Mouse (Mus musculus): Measurements from ENCODE around the gene Rhbdf2. TPM values are rescaled to one million over a fixed set of nuclear protein-coding genes. Genes with fewer than 3 reads are reported as not detected.
A peak's percentile ranks its signal among the peaks of the same experiment; 100 is the strongest.

Rhbdf2 gene
- polyA plus RNA-seq, 1 experiment from 2014 or later: 9.8 TPM

DNA sequence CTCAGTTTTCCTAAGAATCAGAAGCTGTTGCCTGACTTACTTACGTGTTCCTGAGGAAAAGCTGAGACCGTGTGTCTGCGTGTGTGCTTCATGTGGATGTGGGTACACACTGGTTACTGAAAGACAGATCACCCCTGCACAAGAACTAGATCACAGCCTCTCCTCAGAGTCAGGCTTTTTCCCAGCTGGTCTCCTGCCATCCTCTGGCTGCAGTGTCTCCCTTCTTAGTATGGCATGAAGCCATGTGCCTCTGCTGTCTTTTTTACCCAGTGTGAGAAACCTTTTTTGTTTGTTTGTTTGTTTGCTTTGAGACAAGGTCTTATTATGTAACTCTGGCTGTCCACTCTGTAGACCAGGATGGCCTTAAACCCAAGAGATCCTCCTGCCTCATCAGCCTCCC lies 47.5 kb downstream of the Rhbdf2 start:
- Histone ChIP-seq H3K27ac (ENCODE audit: low read depth) (no peak overlapping the region), H3K27me3 (ENCODE audit: insufficient read depth, low read length) (no peaks in the 10 kb centered on the region), H3K9me3 (ENCODE audit: low read depth, low read length) (no peaks in the 10 kb centered on the region), H3K4me2 (0 out of 2 replicates have a peak overlapping the region, but pooled peaks have one; percentile 4), H3K36me3 (ENCODE audit: insufficient read depth) (0 out of 2 replicates have a peak, but pooled peaks cover 3% of the 10 kb centered on the region), H3K4me3 (ENCODE audit: low read depth, low read length) (no peak overlapping the region), H3K9ac (no peak overlapping the region), H3K4me1 (ENCODE audit: insufficient read depth) (no peaks in the 10 kb centered on the region)
- WGBS: 87% methylated on average over 3 of the region's 3 CpGs
- ATAC-seq (ENCODE audit: insufficient read depth): no peak
- no peak for TF ChIP-seq CTCF (IDR thresholded peaks at IDR 0.05; ENCODE audit: low read depth)
- no peak for DNase-seq

DNA sequence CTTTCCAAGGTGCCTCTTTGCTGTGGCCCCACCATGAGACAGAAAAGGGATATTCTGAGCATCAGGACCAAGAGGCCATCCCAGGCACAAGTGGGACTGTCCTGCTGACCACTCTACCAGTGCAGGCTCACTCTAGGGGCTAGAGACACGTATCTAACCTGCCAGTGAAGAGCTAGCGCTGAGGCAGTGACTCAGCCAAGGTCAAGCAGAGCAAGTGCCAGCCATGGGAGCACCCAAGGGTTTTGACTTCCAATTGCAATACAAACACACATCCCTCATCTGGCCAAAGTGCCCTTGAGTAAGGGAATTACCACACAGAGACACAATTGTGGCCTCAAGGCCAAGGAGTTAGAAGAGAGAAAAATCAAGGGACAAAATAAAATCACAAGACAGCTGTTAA lies 51.4 kb downstream of the Rhbdf2 start:
- TF ChIP-seq CTCF (IDR thresholded peaks at IDR 0.05; ENCODE audit: low read depth): no peak
- 80% methylated on average over 2 of the region's 2 CpGs for whole genome bisulfite sequencing
- ATAC-seq (ENCODE audit: insufficient read depth): no peak
- no peaks in the 10 kb centered on the region for H3K9me3 ChIP-seq (ENCODE audit: low read depth, low read length)
- no peak for DNase-seq
- no peaks in the 10 kb centered on the region for H3K27me3 ChIP-seq (ENCODE audit: insufficient read depth, low read length)
- H3K9ac ChIP-seq: no peak overlapping the region
- H3K27ac ChIP-seq (ENCODE audit: low read depth): no peak overlapping the region
- H3K36me3 ChIP-seq (ENCODE audit: insufficient read depth): 0 out of 2 replicates have a peak, but pooled peaks cover 3% of the 10 kb centered on the region
- no peak overlapping the region for H3K4me3 ChIP-seq (ENCODE audit: low read depth, low read length)
- H3K4me1 ChIP-seq (ENCODE audit: insufficient read depth): peaks cover 13% of the 10 kb centered on the region
- no peak overlapping the region for H3K4me2 ChIP-seq

DNA sequence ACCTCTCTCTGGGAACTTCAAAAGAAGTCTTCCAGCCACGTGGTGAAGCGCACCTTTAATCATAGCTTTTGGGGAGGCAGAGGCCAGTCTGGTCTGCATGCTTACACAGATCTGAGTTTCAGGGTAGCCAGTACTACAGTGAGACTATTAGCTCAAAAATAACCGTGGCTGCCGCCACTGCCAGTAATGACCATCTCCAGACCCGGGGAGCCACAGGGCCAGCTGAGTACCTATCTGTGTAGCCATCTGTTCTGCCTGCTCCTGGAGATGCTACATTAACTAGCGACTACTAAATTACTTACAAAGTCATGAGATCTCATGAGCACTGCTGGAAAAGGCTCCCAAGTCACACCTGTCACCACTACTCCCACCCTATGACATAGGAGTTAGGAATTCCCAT lies 51.8 kb downstream of the Rhbdf2 start:
- H3K27ac ChIP-seq (ENCODE audit: low read depth): no peak overlapping the region
- no peak for TF ChIP-seq CTCF (IDR thresholded peaks at IDR 0.05; ENCODE audit: low read depth)
- no peaks in the 10 kb centered on the region for H3K9me3 ChIP-seq (ENCODE audit: low read depth, low read length)
- no peak overlapping the region for H3K9ac ChIP-seq
- no peak overlapping the region for H3K4me2 ChIP-seq
- 0 out of 2 replicates have a peak, but pooled peaks cover 3% of the 10 kb centered on the region for H3K36me3 ChIP-seq (ENCODE audit: insufficient read depth)
- 71% methylated on average over 6 of the region's 6 CpGs for WGBS
- ATAC-seq (ENCODE audit: insufficient read depth): no peak
- H3K4me1 ChIP-seq (ENCODE audit: insufficient read depth): peaks cover 13% of the 10 kb centered on the region
- DNase-seq: no peak
- H3K27me3 ChIP-seq (ENCODE audit: insufficient read depth, low read length): no peaks in the 10 kb centered on the region
- H3K4me3 ChIP-seq (ENCODE audit: low read depth, low read length): no peak overlapping the region

DNA sequence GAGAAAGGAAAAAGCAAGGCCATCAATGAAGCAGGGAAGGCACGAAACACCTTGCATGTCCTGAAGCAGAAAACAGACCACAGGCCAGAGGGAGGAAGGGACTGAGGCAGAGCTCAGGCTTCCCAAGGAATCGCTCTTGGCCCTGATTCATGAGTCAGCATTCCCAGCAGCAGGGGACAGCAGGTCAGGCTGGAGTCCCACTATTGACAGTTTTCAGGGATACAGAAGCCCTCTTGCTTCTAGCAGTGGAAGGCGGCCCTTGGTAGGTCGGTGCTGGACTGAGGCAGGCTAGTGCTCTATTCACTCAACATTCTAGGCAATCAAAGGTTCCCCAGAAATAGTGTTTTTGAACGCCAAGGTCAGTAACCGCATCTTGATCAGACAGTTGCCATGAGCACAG lies 52.3 kb downstream of the Rhbdf2 start:
- Histone ChIP-seq H3K36me3 (ENCODE audit: insufficient read depth) (0 out of 2 replicates have a peak, but pooled peaks cover 3% of the 10 kb centered on the region), H3K27me3 (ENCODE audit: insufficient read depth, low read length) (no peaks in the 10 kb centered on the region), H3K4me1 (ENCODE audit: insufficient read depth) (peaks cover 13% of the 10 kb centered on the region), H3K9me3 (ENCODE audit: low read depth, low read length) (no peaks in the 10 kb centered on the region), H3K9ac (no peak overlapping the region), H3K4me2 (no peak overlapping the region), H3K4me3 (ENCODE audit: low read depth, low read length) (no peak overlapping the region), H3K27ac (ENCODE audit: low read depth) (no peak overlapping the region)
- TF ChIP-seq CTCF (IDR thresholded peaks at IDR 0.05; ENCODE audit: low read depth): no peak
- DNase-seq: no peak
- WGBS: 69% methylated on average over 6 of the region's 6 CpGs
- ATAC-seq (ENCODE audit: insufficient read depth): no peak

DNA sequence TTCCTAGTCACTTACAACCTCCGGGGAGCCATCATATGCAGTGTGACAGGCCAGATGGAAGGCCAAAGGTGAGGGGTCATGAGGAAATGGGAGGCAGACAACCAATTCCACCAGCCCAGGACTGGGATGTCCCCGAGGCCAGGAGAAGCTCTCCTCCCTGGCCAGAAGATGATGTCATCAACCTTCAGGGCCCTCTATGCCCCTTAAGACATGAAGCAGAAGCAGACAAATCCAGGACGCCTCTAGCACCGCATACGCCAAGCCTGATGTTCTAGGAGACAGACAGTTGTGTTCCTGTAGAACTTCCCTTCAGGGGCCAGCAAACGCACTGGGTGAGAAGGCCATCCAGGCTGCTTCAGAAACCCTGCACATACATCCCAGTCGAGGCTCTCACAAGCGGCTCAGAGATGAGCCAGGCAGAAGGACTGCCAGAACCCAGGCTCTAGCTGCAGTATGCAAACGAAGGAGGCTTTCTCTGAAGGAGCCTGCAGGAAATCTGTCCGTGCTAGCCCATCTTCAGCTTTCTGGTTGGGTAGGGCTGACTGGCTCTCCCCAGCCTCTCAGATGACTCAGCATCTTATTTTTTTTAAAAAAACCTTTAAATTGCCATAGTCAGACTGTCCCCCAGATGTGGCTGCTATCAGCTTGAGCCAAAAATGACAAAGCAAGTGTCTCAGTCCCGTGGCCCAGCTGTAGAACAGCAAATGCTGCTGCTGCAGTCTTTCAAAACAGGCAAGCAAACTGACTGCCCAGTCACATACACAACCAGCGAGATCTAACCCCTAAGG lies 53.9 kb downstream of the Rhbdf2 start:
- Histone ChIP-seq H3K36me3 (ENCODE audit: insufficient read depth) (no peaks in the 10 kb centered on the region), H3K9ac (no peak overlapping the region), H3K27me3 (ENCODE audit: insufficient read depth, low read length) (no peaks in the 10 kb centered on the region), H3K4me2 (peak overlapping the region; percentile 18; the same call in 1 of the 2 replicates), H3K4me3 (ENCODE audit: low read depth, low read length) (no peak overlapping the region), H3K27ac (ENCODE audit: low read depth) (peak overlapping the region; percentile 70), H3K4me1 (ENCODE audit: insufficient read depth) (peaks cover 13% of the 10 kb centered on the region), H3K9me3 (ENCODE audit: low read depth, low read length) (no peaks in the 10 kb centered on the region)
- DNase-seq: peak; percentile 59
- TF ChIP-seq CTCF (IDR thresholded peaks at IDR 0.05; ENCODE audit: low read depth): no peak
- peak; percentile 70 for ATAC-seq (ENCODE audit: insufficient read depth)
- WGBS: 48% methylated on average over 12 of the region's 12 CpGs

DNA sequence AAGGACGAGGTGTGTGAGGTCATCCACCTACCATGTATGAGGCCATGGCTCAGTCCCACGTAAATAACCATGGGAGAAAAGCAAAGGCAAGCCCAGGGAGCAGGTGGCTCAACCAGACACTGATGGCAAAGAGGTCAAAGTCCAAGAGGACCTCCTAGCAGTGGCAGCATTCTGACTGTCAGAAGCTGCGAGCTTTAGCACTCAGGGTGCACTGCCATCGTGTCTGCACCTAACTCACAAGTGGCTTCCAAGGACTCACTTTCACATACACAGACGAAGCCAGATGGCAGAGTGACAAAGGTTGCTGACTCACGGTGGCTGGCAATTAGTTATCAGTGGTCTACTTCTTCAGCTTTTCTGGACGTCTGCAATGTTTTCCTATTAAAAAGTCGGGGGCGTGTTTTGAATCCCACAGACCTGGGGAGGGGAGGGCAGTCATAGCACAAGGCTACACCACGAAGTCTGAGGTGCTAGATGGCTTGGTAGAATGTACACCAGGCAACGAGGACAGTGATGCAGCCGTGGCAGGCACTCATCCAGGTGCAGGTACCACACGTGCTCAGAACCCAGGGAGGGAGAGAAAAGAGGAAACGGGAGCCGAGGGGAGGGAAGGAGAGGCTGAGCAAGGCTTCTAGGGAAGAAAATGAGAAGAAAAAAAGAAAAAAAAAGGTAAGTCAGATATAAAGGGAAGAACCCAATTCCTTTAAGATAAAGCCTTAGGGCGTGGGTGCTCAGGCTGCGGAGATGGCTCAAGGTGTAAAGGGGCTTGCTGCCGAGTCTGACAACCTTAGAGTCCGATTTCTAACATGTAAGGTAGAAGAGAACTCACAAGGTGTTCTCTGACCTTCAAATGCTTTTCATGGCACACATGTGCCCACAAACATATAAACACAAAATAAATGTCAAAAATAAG lies 54.8 kb downstream of the Rhbdf2 start:
- 75% methylated on average over 19 of the region's 19 CpGs for WGBS
- H3K27ac ChIP-seq (ENCODE audit: low read depth): no peak overlapping the region
- no peaks in the 10 kb centered on the region for H3K36me3 ChIP-seq (ENCODE audit: insufficient read depth)

GRCm38 (mm10) chr11:116570821-116571220 lies 56.0 kb downstream of the Rhbdf2 start:
- WGBS: 70% methylated on average over 7 of the region's 7 CpGs
- Histone ChIP-seq H3K27me3 (ENCODE audit: insufficient read depth, low read length) (no peaks in the 10 kb centered on the region), H3K9me3 (ENCODE audit: low read depth, low read length) (no peaks in the 10 kb centered on the region), H3K9ac (no peak overlapping the region), H3K4me1 (ENCODE audit: insufficient read depth) (peaks cover 13% of the 10 kb centered on the region), H3K36me3 (ENCODE audit: insufficient read depth) (no peaks in the 10 kb centered on the region), H3K27ac (ENCODE audit: low read depth) (no peak overlapping the region), H3K4me2 (no peak overlapping the region), H3K4me3 (ENCODE audit: low read depth, low read length) (no peak overlapping the region)
- DNase-seq (no peak), ATAC-seq (ENCODE audit: insufficient read depth) (no peak)
- no peak for TF ChIP-seq CTCF (IDR thresholded peaks at IDR 0.05; ENCODE audit: low read depth)

More for the DNA sequence above, 54.8 kb downstream of the Rhbdf2 start:
- Histone ChIP-seq H3K4me3 (ENCODE audit: low read depth, low read length) (no peak overlapping the region), H3K9ac (no peak overlapping the region), H3K4me2 (peak overlapping the region; percentile 2; the same call in 1 of the 2 replicates), H3K4me1 (ENCODE audit: insufficient read depth) (peaks cover 13% of the 10 kb centered on the region), H3K27me3 (ENCODE audit: insufficient read depth, low read length) (no peaks in the 10 kb centered on the region), H3K9me3 (ENCODE audit: low read depth, low read length) (no peaks in the 10 kb centered on the region)
- ATAC-seq (ENCODE audit: insufficient read depth): no peak
- no peak for DNase-seq
- no peak for TF ChIP-seq CTCF (IDR thresholded peaks at IDR 0.05; ENCODE audit: low read depth)

Data from lung, embryonic 14.5 days (tissue).